Mouse (Mus musculus) liver, embryonic 11.5 days (tissue): Measurements from ENCODE around the gene Zfp982. TPM values are rescaled to one million over a fixed set of nuclear protein-coding genes. Genes with fewer than 3 reads are reported as not detected.
"Not testable (repeated sequence)": the region's sequence is repeated elsewhere in the genome, so short reads cannot be mapped to it uniquely, and the experiment has no call there.

ENCODE experiments used
- ATAC-seq: fragments of 200-750 bp; cut with Nextera tagmentation; replicated peaks from 2 replicates; pipeline ENCODE4 v1.8.0; 2017; ENCODE audit warnings: moderate number of reproducible peaks, mild to moderate bottlenecking, moderate TSS enrichment, moderate library complexity; ENCODE audit not compliant: low FRiP score
- DNase-seq: peaks from one replicate; pipeline ENCODE4 v3.0.0-alpha.2; 2017; ENCODE audit warnings: low spot score
- H3K27ac ChIP-seq: fragments of 300-500 bp; sonication (generic); 2 replicates; pipeline ENCODE4 v1.5.1; 2014; ENCODE audit warnings: mild to moderate bottlenecking, low read depth, low read length, control low read depth
- H3K27me3 ChIP-seq: fragments of 300-500 bp; sonication (generic); replicated peaks from 2 replicates; pipeline ENCODE4 v1.6.1; 2014; ENCODE audit warnings: low read length, mixed read lengths; ENCODE audit not compliant: control insufficient read depth, insufficient read depth
- H3K36me3 ChIP-seq: fragments of 300-500 bp; sonication (generic); 2 replicates; pipeline ENCODE4 v1.6.1; 2014; ENCODE audit warnings: mild to moderate bottlenecking, low read length, moderate library complexity, mixed read lengths; ENCODE audit not compliant: control insufficient read depth, insufficient read depth
- H3K4me1 ChIP-seq: fragments of 300-500 bp; sonication (generic); replicated peaks from 2 replicates; pipeline ENCODE4 v1.6.1; 2014; ENCODE audit warnings: low read length, mixed read lengths; ENCODE audit not compliant: control insufficient read depth, insufficient read depth
- H3K4me2 ChIP-seq: fragments of 300-500 bp; sonication (generic); 2 replicates; pipeline ENCODE4 v1.6.1; 2014; ENCODE audit warnings: mild to moderate bottlenecking, control low read depth, moderate library complexity
- H3K4me3 ChIP-seq: fragments of 300-500 bp; sonication (generic); 2 replicates; pipeline ENCODE4 v1.5.1; 2014; ENCODE audit warnings: low read depth, low read length, control low read depth
- H3K9ac ChIP-seq: fragments of 300-500 bp; sonication (generic); 2 replicates; pipeline ENCODE4 v1.6.1; 2014; ENCODE audit warnings: low read depth, low read length, control low read depth
- H3K9me3 ChIP-seq: fragments of 300-500 bp; sonication (generic); 2 replicates; pipeline ENCODE4 v1.6.1; 2016; ENCODE audit warnings: low read length, inconsistent platforms, mixed read lengths; ENCODE audit not compliant: control insufficient read depth
- WGBS: fragments of 180-500 bp; shearing (Covaris S2); extraction: QIAGEN DNeasy Blood & Tissue Kit; methylation state at CpG from one replicate; pipeline ENCODE4 v1.1.7; 2014; 5-methylcytosine and 5-hydroxymethylcytosine counted together
- polyA plus RNA-seq: library from polyadenylated mRNA; unstranded; fragments of >200 nt; fragmentation: Nextera tagmentation; extraction: Ambion mirVana; gene quantifications from 2 replicates; pipeline ENCODE4 v1.2.1, GENCODE M21; 2014

Gene Zfp982
- 8.8 and 9.0 TPM in 2 replicates for polyA plus RNA-seq

DNA sequence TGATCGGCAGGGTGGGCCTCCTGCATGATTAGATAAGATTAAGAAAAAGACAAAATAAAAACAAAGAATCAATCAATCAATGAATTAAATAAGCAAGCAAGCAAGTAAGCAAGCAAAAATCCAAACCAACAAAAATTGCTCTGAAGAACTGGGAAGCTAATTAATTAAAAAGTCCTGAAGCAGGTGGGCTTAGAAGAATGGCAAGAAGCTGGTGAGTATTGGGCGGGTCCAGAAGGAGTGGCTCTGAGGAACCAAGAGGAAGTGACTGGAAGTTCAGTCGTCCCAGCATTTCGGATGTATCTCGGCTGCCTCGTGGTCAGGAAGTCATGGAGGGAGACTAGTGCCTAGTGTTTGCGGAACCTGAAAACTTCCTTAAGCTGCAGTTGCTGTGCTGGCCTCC, at the start of gene Zfp982:
Zfp982 (plus strand) TSS at position 301 of the 400 bp plus-strand sequence.
- WGBS = 59% methylated on average over 7 of the region's 7 CpGs

DNA sequence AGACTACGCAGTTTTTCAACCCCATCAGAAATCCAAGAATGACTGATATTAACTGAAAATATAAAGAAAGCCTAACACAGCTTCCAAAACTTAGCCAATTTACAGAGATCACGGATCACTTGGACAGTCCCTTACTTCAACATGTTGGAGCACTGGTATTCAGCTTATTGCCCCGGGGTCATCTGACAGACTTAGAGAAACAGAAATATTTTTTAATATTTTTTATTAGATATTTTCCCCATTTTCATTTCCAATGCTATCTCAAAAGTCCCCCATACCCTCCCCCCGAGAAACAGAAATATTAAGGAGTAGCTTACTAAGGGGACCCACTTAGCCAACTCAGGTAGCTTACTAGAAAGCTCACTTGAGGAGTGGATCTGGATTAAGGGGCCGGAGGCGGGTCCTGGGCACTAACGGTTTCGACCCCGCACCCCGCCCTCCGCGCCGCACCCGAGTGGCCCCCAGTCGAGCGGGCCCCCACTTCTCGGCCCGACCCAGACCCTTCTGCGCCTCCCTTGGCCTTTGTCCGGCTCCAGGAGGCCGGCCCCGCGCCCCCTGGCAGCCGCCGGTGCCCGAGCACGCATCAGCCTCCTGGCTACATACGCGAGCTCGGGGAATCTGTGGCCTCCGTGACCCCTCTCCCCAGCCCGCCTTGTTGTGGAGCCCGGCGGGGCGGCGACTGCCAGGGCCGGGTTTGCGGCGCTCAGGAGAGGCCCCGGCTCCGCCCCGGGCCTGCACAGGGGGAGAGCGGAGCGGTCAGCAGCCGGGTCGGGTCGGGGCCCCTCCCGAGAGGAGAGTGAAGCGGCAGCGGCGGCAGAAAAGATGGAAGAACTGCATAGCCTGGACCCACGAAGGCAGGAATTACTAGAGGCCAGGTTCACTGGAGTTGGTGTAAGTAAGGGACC, 49.3 kb upstream of the Zfp982 start:
- not testable (repeated sequence) for H3K36me3 ChIP-seq, H3K9me3 ChIP-seq, H3K4me1 ChIP-seq, H3K27me3 ChIP-seq
- WGBS = 9% methylated on average over 52 of the region's 52 CpGs
- DNase-seq (peak; percentile 81), ATAC-seq (peak; percentile 100)
- Histone ChIP-seq H3K9ac (peak overlapping the region; percentile 88), H3K4me2 (peak overlapping the region; percentile 89), H3K27ac (0 out of 2 replicates have a peak overlapping the region, but pooled peaks have one; percentile 52), H3K4me3 (peak overlapping the region; percentile 67)

More for the DNA sequence above, at the start of gene Zfp982:
- H3K4me2 ChIP-seq, H3K27me3 ChIP-seq, H3K4me3 ChIP-seq, H3K36me3 ChIP-seq, ATAC-seq, H3K9ac ChIP-seq, DNase-seq, H3K27ac ChIP-seq, H3K4me1 ChIP-seq: not testable (repeated sequence)
- peaks cover 21% of the 10 kb centered on the region for H3K9me3 ChIP-seq

DNA sequence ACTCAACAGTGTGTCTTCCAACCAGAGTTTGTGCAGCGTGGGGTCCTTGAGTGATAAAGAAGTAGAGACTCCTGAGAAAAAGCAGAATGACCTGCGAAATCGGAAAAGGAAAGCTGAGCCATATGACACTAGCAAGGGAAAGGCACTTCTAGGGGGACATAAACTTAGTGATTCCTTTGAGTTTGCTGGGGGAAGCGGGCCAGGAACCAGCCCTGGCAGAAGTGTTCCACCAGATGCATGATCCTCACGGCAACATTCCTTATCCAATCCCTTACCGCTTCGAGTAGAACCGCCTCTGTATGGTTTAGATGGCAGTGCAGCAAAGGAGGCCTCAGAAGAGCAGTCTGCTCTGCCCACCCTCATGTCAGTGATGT, 48.7 kb upstream of the Zfp982 start:
- DNase-seq, H3K36me3 ChIP-seq: not testable (repeated sequence)
- peak overlapping the region; percentile 88 for H3K9ac ChIP-seq

DNA sequence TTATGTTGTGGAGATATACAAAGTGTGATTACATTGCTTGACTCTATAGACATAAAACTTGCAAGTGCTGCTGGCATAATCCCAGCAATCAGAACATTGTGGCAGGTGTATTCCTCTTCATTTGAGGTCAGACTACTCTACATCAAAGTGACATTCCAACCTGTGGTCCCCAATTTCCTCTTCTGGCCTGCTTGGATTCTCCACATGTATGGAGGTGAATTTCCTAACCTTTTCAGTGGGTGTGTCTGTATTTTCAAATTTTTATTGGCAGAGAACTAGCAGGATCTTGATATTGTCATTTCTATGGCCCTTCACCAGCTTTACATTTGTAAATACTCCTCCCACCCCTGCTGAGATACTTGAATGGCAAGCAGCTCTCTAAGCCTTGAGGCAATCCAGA, 46.8 kb upstream of the Zfp982 start:
- not testable (repeated sequence) for H3K4me1 ChIP-seq, H3K4me3 ChIP-seq, H3K27me3 ChIP-seq, H3K9ac ChIP-seq, DNase-seq, H3K27ac ChIP-seq, H3K4me2 ChIP-seq, ATAC-seq, H3K36me3 ChIP-seq, H3K9me3 ChIP-seq

More for the DNA sequence above, 48.7 kb upstream of the Zfp982 start:
- not testable (repeated sequence) for ATAC-seq, H3K27me3 ChIP-seq, H3K27ac ChIP-seq, H3K4me1 ChIP-seq, H3K9me3 ChIP-seq
- peak overlapping the region; percentile 89 for H3K4me2 ChIP-seq
- WGBS = 40% methylated on average over 8 of the region's 8 CpGs
- peak overlapping the region; percentile 67 for H3K4me3 ChIP-seq

DNA sequence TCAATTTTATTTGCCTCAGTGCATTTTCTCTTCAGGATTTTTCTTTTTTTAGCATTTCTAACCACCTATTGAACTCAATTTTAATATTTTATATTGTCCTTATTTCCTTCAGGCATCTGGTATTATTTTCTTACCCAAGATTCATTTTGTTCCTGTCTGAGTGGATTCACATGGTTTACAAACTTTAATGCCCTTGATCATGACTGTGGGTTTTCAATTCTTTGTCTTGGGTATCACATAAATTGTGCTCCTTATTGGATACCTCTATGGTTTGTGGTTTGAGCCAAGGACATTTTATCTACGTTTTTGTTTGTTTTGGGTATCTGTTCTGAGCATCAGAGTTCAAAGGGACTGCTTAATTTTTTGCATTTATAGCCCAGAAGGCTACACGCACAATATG, 43.9 kb upstream of the Zfp982 start:
- H3K9ac ChIP-seq = no peak overlapping the region
- ATAC-seq (no peak), DNase-seq (no peak)
- peak overlapping the region; percentile 72; the same call in 1 of the 2 replicates for H3K4me2 ChIP-seq
- H3K27me3 ChIP-seq = no peaks in the 10 kb centered on the region
- no peak overlapping the region for H3K4me3 ChIP-seq
- no peaks in the 10 kb centered on the region for H3K4me1 ChIP-seq
- WGBS = 68% methylated on average over 2 of the region's 2 CpGs
- H3K36me3 ChIP-seq = no peaks in the 10 kb centered on the region
- 0 out of 2 replicates have a peak, but pooled peaks cover 3% of the 10 kb centered on the region for H3K9me3 ChIP-seq
- no peak overlapping the region for H3K27ac ChIP-seq

DNA sequence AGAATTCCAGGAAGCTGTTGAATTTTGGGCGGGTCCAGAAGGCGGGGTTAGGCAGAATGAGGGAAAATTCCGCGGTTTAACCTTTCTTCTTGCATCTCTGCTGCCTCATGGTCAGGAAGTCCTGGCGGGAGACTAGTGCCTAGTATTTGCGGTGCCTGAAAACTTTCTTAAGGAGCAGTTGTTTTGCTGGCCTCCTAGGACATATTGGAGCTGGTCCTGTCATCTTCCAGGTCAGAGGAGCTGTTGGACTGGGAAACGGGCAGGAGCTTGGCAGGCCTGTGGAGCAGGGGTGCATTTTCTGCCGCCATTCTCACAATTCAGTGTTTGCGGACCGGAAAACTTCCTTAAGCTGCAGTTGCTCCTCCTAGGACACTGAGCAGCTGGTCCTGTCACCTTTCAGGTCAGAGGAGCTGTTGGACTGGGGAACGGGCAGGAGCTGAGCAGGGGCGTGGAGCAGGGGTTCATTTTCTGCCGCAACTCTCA, 43.1 kb upstream of the Zfp982 start:
- peak overlapping the region; percentile 56 for H3K4me3 ChIP-seq
- peak overlapping the region; percentile 72 for H3K4me2 ChIP-seq
- H3K27ac ChIP-seq = no peak overlapping the region
- H3K4me1 ChIP-seq = no peaks in the 10 kb centered on the region
- no peaks in the 10 kb centered on the region for H3K27me3 ChIP-seq
- no peaks in the 10 kb centered on the region for H3K36me3 ChIP-seq
- no peak for DNase-seq
- peak overlapping the region; percentile 72 for H3K9ac ChIP-seq
- WGBS = 37% methylated on average over 13 of the region's 13 CpGs
- peak; percentile 70 for ATAC-seq
- H3K9me3 ChIP-seq = 0 out of 2 replicates have a peak, but pooled peaks cover 3% of the 10 kb centered on the region

DNA sequence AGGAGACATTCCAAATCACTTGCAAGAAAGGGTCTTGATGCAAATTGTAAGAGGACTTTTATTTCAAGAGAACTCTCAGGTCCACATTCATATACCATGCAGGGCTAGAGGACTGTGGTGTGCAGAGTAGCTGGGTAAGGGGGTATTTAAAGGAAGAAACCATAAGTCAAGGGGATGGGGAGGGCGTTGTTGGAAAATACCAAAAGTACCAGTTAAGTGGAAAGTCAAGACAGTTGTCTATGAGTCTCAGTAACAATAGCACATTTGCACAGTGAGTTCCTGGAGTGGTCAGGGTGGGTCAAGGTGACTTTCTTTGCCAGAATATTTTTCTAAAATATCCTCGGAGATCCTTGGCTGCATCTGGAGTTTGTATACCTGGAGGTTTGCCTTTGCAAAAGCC, 42.2 kb upstream of the Zfp982 start:
- not testable (repeated sequence) for H3K4me1 ChIP-seq, H3K9me3 ChIP-seq, H3K36me3 ChIP-seq, H3K27me3 ChIP-seq, DNase-seq, H3K27ac ChIP-seq, H3K9ac ChIP-seq, ATAC-seq
- WGBS = 68% methylated on average over 2 of the region's 2 CpGs
- Histone ChIP-seq H3K4me2 (peak overlapping the region; percentile 72), H3K4me3 (peak overlapping the region; percentile 56)

DNA sequence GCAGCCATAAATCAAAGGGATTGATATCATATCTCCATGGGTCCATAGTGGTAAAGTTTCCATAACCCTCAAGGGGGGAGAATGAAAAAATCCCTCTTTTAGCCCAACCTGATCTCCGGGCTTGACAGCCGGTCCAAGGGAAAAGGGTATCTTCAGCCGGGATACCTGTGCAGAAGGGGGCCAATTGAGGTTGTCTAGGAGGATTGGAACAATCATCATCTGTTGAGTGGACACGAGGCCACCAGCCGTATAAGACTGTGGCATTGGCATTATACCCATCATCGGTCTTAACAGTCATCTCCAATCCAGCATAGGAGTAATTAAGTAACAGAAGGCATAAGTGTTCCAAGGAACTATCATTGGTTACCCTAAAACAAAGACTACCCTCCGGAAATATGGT, 25.0 kb upstream of the Zfp982 start:
- 88% methylated on average over 7 of the region's 7 CpGs for whole genome bisulfite sequencing
- Histone ChIP-seq H3K36me3 (peaks cover 13% of the 10 kb centered on the region), H3K9me3 (peaks cover 30% of the 10 kb centered on the region)
- ATAC-seq, DNase-seq, H3K4me2 ChIP-seq, H3K27ac ChIP-seq, H3K27me3 ChIP-seq, H3K4me3 ChIP-seq, H3K9ac ChIP-seq, H3K4me1 ChIP-seq: not testable (repeated sequence)
